Mouse (Mus musculus): ENCODE results near the gene Pdcd6ip.
"Not testable (repeated sequence)": the region's sequence is repeated elsewhere in the genome, so short reads cannot be mapped to it uniquely, and the experiment has no call there.

Gene Pdcd6ip

DNA sequence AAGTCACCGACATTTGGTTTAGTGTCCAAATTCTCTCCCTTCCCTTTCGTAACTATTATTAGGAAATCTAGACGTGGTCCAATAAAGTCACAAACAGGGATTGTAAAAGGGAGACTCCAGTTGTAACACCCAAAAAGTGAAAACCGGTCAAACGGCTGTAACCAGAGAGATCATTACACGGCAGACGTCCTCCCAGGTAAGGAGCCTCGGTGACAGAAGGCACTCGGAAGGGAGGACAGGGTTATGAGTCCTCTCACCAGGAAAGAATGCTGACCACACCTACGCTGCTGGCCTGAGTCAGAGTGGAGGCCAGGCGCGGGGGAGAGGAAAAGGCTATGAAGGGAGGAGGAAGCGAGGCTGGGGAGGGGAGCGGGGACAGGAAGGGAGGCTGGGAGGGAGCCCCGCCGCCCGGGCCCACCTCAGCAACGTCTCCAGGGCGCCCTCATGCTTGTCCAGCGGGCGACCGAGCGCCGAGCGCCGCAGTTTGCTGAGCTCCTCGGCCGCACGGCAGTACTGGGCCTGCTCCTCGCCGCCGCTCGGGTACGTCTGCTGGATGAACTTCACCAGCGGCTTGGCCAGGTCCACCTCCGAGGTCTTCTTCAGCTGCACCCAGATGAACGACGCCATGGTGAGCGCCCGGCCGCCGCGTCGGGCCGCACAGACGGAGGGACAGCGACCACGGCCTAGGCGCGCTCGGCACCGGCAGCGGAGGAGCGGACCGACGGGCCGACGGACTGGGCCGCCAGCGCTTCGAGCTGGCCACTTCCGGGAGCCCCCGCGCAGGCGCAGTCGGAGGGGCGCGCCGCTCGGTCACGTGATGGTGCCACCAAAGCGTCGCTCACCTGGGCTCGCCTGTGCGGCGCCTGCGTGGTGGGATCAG, at the start of gene Pdcd6ip:
Gene Pdcd6ip (minus strand): TSS at position 779 of the 880 bp plus-strand sequence.
- in situ Hi-C loops (cut with MboI, MseI), result no loop called here

DNA sequence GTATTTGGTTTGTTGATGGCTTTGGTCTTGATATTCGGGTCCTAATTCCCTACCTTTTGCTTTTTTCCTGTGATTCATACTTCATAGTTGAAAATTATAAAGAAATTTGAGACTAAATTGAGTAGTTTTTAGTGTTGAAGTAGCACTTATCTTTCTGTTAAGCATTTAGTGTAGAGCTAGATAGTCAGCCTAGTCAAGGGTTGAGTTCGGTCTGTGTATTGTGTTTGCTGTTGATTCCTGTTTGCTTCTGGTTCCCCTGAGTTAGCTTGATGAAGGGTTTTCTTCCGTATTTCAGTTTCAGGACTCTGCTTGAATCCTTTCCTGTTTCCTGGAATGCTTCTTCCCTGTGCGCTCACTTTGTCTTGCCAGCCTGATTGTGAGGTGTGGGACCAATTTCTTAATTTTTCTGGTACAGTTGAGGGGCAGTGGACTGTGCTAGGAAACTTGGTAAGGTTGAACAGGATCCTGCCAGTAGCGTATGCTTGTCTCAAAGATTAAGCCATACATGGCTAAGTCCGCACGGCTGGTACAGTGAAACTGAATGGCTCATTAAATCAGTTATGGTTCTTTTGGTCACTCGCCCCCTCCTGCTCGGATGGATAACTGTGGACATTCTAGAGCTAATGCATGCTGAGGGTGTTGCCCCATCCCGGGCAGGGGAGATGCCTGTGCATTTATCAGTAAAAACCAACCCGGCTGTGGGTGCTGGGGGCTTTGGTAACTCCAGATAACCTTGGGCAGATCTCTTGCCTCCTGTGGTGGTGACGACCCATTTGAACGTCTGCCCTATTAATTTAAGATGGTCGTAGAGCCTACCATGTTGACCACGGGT, 48.0 kb upstream of the Pdcd6ip start:
- in situ Hi-C loops (cut with MboI, MseI), result no loop called here

DNA sequence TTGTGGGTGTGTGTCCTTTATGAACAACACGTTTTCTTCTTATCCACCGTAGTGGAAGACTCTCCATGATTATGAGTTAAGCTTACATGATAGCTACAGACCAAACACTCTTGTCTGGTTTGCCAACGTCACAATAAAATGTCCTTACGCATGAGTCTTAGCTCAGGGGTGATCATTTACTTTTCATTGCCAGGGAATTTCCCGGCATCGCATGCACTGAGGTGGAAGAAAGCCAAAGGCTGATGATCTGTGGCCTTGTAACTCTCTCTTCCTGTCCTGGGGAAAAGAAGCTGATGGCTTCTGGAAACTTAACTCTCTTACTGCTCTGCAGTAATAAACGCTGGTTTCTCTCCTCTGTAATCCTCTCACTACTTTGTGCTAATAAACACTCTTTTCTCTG, 41.3 kb upstream of the Pdcd6ip start:
- in situ Hi-C loops (cut with MboI, MseI), result no loop called here

DNA sequence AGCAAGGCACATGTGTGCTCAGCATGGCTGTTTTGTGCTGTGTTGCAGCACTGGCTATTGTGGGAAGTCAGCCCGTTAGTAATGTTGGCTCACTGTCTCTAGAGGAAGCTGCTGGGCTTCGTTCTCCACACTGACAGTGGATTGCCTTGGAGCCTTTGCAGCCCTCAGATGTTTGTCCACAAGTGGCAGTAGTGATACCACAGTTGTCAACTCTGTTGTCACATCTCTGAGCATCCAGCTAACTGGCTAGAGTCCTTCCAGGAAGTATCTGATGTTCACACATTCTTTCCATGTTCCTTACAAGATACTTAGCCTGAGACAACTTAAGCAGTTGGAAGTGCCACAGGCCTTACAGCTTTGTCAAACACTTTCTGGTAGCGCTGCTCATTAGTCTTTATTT, 35.2 kb upstream of the Pdcd6ip start:
- in situ Hi-C loops (cut with MboI, MseI), result no loop called here

DNA sequence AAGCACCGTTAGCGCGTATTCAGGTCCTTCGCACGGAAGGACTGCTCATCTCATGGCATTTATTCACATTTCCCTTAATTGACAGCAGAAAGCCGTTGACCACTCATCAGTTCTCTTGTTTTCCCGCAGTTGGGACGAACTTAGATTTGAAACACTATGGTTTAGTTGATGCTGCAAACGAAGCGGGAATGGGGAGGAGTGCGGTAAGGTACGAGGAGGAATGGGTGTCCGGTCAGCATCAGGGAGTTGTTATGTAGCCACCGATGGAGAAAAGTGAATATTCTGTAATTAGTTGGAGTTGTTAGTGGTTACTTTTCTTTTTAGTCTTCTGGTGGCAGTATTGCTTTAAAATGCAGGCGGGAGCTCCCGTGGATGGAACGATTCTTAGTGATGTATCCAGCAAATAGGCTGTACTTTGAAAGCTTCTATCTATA, 34.3 kb upstream of the Pdcd6ip start:
- in situ Hi-C loops (cut with MboI, MseI), result no loop called here

DNA sequence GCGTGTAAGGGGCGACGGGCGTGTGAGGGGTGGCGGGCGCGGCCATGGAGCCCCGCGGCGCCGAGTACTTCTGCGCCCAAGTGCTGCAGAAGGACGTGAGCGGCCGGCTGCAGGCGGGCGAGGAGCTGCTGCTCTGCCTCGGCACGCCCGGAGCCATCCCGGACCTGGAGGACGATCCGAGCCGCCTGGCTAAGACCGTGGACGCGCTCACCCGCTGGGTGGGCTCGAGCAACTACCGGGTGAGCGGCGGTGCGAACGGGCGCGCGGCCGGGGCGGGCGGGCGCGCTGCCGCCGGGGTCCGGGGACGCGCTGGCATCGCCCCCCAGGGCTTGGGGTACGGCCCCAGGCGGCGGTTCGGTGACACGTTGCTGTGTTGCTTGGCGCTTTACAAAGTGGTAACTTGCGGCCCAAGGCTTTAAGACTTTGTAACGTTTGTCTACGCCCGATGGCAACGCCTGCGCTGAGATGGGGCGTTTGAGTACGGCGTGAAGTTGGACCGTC, 33.6 kb upstream of the Pdcd6ip start:
- in situ Hi-C loops (cut with MboI, MseI), result no loop called here

DNA sequence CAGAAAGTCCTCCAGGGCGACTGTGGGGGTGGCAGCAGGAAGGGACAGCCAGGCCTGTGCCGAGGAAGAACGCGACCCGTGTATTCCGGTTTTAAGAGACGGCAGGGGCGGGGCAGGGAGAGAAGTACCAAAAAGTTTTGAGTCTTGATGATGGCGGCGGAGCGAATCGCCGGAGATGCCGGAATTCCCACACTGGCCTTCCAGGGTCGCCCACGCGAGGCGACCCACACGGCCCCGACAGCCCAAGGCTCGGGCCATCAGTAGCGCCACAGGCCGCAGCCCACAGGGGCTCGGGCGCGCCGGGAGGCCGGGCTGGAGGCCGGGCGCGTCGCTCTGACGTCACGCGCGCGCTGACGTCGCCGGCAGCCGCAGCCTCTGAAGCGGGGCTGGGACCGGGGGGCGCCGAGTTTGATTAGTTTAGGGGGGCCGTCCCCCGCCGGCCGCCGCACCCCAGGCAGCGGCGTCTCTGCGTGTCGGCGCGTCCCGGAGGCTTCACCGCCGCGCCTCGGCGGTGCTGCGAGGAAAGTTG, 33.1 kb upstream of the Pdcd6ip start, which contains the start of gene Clasp2:
Gene Clasp2 (plus strand): TSS at position 366 of the 529 bp plus-strand sequence.
- in situ Hi-C loops (cut with MboI, MseI), result no loop called here

DNA sequence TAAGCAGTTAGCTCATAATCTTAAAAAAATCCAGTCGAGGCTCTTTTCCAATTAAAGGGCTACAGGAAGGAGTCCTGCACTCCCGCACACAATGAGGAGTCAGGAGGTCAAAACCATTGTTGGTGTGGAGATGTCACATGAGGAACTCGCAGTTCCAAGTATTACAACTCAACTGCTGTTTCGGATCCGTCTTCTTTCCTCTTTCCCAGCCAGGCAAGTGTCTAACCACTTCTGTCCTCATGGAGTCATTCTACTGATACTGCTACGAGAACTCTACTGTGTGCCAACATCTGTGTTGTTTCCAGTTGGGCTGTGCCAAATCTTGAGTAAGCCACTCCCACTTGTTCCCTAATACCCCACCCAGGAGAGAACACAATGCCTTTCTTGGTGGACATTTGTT, 30.9 kb upstream of the Pdcd6ip start:
- in situ Hi-C loops (cut with MboI, MseI), result no loop called here

DNA sequence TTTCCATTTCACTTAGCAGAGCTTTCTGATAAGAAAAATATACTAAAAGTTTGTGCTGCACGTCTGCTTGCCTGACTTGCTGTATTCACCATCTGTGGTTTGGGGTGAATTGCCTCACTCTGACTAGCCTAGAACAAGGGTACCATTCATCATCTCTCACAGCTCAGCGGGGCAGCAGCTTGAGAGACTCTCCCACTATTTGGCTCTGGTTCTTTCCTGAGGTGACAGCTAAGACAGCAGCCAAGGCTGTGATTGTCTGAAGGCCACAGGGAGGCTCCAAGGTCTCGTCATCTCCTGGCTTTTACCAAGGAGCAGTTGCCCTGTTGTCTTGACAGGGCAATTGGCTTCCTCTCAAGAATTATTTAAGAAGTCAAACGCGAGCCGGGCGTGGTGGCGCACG, 30.0 kb upstream of the Pdcd6ip start:
- in situ Hi-C loops (cut with MboI, MseI), result no loop called here

DNA sequence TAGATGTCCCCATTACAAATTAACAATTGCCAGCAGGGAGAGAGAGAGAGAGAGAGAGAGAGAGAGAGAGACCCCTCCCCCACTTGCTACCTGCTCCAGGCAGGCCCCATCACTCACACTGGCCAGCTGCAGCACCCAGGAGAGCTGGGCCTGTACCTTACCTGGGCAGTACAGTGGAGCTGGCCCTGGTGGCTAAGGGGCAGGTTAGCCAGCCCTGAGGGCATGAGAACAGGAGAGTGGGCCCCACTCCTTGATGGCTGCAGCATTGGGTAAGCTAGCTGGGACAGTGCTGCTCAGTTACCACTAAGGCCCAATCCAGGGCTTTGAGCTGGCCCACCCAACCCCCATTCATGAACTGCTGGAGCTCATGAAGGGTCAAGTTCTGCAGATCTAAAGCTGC, 27.9 kb upstream of the Pdcd6ip start:
- in situ Hi-C loops (cut with MboI, MseI), result no loop called here

DNA sequence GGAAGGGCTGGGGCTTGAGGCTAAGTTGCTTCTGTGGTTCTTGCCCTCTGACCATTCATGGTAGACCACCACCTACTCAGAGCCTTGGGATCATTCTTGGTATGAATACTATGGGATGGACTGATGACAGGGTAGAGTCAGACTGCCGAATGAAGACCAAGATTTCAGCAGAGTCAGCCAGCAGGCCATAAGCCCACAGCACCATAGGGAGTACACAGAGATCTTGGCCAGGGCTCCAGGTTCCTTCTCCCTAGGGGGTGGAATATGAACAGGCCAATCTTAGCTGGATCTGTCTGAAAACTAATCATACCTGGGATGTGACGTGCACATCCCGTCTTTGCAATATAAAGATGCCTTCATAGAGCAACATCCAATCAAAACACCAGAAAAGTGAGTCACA, 23.5 kb upstream of the Pdcd6ip start:
- in situ Hi-C loops (cut with MboI, MseI), result no loop called here

DNA sequence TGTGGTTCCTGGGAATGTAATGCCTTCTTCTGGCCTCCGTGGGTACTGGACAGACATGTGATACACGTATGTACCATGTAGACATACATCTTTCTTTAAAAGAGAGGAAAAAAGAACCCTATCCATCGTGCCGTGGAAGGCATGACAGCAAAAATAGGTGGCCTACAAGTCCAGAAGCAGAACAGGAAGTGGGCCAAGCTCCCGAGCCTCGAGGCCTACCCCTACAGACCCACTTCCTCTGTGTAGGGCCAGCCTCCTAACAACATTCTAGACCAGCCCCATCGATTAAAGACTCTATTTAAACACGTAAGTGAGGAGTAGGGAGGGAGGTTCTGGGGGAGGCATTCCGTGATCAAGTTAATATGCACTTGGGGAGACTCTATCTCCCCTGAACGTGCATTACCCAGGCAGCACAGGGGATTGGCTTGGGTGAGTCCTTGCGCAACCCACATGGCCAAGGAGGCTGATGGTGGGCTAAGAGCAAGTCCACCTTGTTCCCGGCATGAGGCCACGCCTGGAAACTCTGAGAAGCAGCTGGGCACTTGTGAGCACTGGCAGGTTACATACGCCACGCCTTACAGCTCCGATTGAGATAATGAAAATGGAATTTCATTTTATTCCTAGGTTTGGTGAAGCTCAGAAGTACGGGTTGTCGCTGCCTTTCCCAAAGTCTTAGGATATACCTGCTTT, 19.1 kb upstream of the Pdcd6ip start:
- in situ Hi-C loops (cut with MboI, MseI), result no loop called here

DNA sequence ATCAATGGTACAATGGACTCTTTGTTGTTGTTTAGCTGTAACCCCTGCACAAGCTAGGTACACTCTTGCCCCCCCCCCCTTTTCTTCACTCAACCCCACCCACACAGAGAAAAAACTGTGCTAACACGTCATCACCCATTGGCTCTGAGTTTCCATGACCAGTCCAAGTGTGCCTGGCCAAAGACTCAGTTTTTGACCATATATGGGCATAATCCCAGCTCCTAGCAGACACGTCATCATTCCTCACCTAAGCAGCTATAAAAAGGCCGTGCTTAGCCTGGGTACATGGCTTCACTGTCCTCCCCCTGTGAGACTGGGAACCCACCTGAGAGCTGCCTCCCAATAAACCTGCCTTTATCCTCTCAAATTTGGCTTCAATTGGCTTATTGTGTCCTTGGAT, 18.1 kb upstream of the Pdcd6ip start:
- in situ Hi-C loops (cut with MboI, MseI), result no loop called here

DNA sequence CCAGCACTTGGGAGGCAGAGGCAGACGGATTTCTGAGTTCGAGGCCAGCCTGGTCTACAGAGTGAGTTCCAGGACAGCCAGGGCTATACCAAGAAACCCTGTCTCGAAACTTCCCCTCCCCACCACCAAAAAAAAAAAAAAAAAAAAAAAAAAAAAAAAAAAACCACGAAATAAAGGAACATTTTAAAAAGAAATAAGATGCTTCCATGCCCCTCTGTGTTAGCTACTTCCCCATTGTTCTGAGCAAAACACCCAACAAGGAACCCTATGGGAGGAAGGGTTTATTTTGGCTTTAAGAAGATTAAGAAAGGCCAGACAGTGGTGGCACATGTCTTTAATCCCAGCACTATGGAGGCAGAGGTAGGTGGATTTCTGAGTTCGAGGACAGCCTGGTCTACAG, 17.6 kb upstream of the Pdcd6ip start:
- in situ Hi-C loops (cut with MboI, MseI), result not testable (repeated sequence)

DNA sequence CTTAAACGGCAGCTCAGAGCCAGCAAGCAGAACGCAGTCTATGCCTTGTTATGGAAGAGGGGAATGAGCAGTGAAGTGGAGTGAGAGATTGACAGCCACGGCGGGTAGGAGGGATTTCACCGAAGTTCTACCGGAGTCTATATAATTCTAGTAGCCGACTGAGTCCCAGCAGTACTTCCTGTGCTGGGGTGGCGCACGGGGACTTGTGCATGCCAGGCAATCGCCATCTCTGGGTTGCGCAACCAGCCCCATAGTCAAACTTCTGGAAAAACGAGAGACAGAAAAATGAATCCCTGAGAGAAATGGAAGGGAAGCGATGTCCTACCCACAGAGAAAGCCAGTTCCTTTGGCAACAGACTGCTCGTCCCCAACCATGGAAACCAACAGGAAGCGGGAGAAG, 16.6 kb upstream of the Pdcd6ip start:
- in situ Hi-C loops (cut with MboI, MseI), result no loop called here

DNA sequence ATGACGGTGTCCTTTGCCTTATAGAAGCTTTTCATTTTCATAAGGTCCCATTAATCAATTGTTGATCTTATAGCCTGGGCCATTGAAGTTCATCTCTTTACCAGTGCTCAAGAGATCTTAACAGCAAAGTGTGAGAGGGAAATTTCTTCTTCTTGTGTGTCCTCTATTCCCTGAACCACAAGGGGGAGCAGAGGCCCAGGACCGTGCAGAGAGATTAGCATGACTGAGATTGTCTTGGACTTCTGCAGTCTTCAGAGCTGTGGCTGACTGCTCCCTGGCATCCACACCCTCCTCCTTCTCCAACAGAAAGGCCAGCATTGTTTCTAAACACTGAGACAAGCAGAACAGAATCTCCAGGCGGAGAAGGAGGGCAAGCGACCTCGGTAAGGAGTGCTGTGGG, 11.0 kb upstream of the Pdcd6ip start:
- in situ Hi-C loops (cut with MboI, MseI), result no loop called here

DNA sequence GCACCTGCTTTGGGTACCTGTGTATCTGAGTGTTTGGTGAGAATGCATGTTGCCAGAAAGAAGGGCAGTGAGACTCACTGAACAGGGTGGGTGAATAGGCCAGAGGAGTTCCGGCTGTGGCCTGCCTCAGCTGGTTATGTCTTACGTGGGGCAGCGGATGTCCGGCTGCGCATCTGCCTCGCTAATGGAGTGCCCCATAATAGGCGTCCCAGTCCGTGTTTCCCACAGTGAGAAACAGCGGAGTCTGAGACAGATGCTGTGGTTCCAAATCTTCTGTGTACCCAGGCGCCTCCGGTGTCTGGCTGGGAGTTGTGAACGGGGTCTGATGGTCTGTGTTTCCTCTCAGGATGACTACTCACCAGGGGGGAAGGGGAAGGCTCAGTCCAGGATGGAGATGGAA, 2.8 kb upstream of the Pdcd6ip start:
- in situ Hi-C loops (cut with MboI, MseI), result no loop called here

DNA sequence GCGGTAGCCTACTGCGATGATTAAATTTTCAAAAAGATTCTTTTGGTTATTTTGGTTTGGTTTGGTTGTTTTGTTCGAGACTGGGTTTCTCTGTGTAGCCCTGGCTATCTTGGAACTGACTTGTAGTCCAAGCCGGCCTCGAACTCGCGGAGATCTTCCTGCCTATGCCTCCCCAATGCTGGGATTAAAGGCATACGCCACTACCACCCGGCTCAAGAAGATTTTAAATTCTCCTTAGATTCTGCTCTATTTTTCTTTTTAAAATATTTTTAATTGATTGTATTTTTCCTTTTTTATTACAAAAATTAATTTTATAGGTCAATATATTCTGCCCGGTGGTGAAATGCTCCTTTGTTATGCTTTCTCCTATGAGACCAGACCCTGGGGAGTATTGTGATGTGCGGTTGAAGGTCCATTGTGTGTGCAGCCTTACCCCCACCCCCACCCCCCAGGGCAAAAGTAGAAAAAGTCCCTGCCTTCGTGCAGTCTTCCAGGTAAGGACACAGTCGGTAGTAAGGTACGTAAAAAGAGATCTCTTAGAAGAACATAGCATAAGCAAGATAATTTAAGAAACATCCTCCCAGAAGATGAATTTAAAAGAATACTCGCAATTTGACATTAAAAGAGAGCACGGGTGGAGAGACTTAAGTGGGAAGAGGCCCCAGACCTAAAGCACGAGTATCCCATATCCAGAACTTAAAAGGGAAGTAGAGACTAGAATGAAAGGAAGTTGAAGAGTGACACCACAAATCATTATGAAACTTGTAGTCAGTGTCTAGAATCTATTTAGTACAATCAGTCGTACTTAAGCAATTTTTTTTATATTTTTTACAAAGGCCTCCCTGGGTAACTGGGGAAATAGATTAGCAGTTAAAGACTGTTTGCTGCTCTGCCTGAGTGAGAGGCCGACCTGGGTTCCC, 562 bp upstream of the Pdcd6ip start:
- in situ Hi-C loops (cut with MboI, MseI), result no loop called here

DNA sequence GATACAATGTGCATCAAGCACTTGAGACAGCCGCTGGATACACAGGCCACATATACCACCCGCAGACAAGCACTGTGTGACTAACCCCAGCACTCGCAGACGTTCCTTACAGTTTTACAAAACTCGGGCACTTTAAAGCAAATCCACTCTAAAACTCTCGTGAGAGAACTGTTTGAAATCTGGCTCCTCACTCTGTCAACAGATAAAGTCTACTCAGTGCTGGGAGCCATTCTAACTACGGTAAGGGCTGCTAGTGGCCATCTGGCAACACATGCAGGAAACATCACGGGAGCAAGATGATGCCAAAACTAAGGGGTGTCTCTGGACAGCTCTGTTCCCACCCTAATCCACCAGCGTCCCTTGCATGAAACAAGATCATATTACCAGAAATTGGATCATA, 1.2 kb downstream of the Pdcd6ip start:
- in situ Hi-C loops (cut with MboI, MseI), result no loop called here

DNA sequence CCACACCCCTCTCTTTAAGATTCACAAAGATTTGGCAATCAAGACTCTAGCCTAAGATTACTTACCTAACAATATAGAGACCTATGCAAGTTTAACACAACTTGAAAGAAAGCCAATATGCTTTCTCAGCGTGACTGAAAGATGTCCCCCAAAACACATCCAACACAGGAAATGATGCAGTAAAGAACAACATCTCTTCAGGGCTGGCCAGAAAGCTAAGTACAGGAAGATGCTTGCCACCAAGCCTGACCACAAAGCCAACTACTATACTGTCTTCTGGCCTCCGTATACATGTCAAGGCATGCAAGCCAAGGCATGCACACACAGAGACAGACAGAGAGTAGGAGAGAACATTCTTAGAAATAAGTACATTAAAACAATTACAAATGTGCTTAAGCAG, 2.0 kb downstream of the Pdcd6ip start:
- in situ Hi-C loops (cut with MboI, MseI), result no loop called here
